In the genomic region with DNA sequence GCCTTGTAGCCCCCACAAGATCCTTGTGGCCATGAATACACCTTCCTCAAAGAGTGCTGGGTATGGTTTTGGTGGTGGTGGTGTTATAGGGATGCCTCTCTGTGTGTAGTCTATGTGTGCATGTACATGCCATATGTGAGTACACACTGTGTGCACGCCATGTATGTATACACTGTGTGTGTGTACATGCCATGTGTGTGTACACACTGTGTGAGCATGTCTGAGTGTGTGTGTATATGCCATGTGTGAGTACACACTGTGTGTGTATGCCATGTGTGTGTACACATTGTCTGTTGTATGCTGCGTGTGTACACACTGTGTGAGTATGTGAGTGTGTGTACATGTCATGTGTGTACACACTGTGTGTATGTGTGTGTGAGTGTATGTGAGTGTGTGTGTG, we compare ENCODE assay signal across 20 mouse cellular contexts. TPM values are rescaled to one million over a fixed set of nuclear protein-coding genes. Genes with fewer than 3 reads are reported as not detected.
DNase-seq lines count a peak whose midpoint lies in the region; ATAC-seq and TF ChIP-seq lines count a peak whose summit lies in the region.
"Had no signal": no experiment of that assay in that cellular context is flagged by ENCODE, and none has a peak within 500 bp of the region (broad histone marks: within the 10 kb centered on the region; RNA-seq: fewer than 3 reads in every experiment).

No protein-coding gene starts in this region.

- DNase-seq in hindbrain, embryonic 11.5 days (ENCODE audit: low spot score): no peak
- no peak for DNase-seq in hindbrain, embryonic 10.5 days (ENCODE audit: low spot score)
- DNase-seq in adrenal gland, postnatal 10 days: no peak
- DNase-seq: gastrocnemius, postnatal 36 days; heart, postnatal 10 days; lung, embryonic 14.5 days; right cerebral cortex, postnatal 25 days had no signal

- H3K36me3 ChIP-seq in hindbrain, embryonic 11.5 days (ENCODE audit: control insufficient read depth, insufficient read depth, low read length): no peaks in the 10 kb centered on the region
- no peaks in the 10 kb centered on the region for H3K36me3 ChIP-seq in hindbrain, embryonic 10.5 days
- no peaks in the 10 kb centered on the region for H3K36me3 ChIP-seq in embryonic facial prominence, embryonic 12.5 days
- H3K36me3 ChIP-seq in hindbrain, embryonic 15.5 days: no peaks in the 10 kb centered on the region
- no peaks in the 10 kb centered on the region for H3K36me3 ChIP-seq in neural tube, embryonic 13.5 days
- H3K36me3 ChIP-seq in intestine, postnatal 0 days (ENCODE audit: control insufficient read depth, insufficient read depth): no peaks in the 10 kb centered on the region
- H3K36me3 ChIP-seq: kidney, embryonic 15.5 days; limb, embryonic 10.5 days; liver, embryonic 12.5 days had no signal

- H3K9ac ChIP-seq in hindbrain, embryonic 11.5 days (ENCODE audit: low read depth, low read length): no peak overlapping the region
- no peak overlapping the region for H3K9ac ChIP-seq in embryonic facial prominence, embryonic 12.5 days
- H3K9ac ChIP-seq in hindbrain, embryonic 15.5 days: no peak overlapping the region
- no peak overlapping the region for H3K9ac ChIP-seq in neural tube, embryonic 13.5 days
- no peak overlapping the region for H3K9ac ChIP-seq in intestine, postnatal 0 days (ENCODE audit: low read depth, low read length)
- H3K9ac ChIP-seq: kidney, embryonic 15.5 days; liver, embryonic 12.5 days; lung, embryonic 14.5 days had no signal

- no peak overlapping the region for H3K4me2 ChIP-seq in hindbrain, embryonic 11.5 days (replicated peaks; ENCODE audit: low read depth, low read length)
- H3K4me2 ChIP-seq in embryonic facial prominence, embryonic 12.5 days (replicated peaks): no peak overlapping the region
- H3K4me2 ChIP-seq in hindbrain, embryonic 15.5 days: no peak overlapping the region
- H3K4me2 ChIP-seq in neural tube, embryonic 13.5 days: no peak overlapping the region
- H3K4me2 ChIP-seq in intestine, postnatal 0 days (replicated peaks; ENCODE audit: low read depth): no peak overlapping the region
- H3K4me2 ChIP-seq: kidney, embryonic 15.5 days; liver, embryonic 12.5 days; lung, embryonic 14.5 days had no signal

- 93% methylated on average over 2 of the region's 2 CpGs for WGBS in hindbrain, embryonic 11.5 days
- 92% methylated on average over 2 of the region's 2 CpGs for WGBS in hindbrain, embryonic 10.5 days
- 88% methylated on average over 2 of the region's 2 CpGs for WGBS in embryonic facial prominence, embryonic 12.5 days
- WGBS in hindbrain, embryonic 15.5 days: 93% methylated on average over 2 of the region's 2 CpGs
- 93% methylated on average over 2 of the region's 2 CpGs for WGBS in neural tube, embryonic 13.5 days
- 86% methylated on average over 2 of the region's 2 CpGs for WGBS in intestine, postnatal 0 days

- no peaks in the 10 kb centered on the region for H3K9me3 ChIP-seq in hindbrain, embryonic 11.5 days (ENCODE audit: control insufficient read depth, low read length)
- H3K9me3 ChIP-seq in hindbrain, embryonic 10.5 days: peaks cover 6% of the 10 kb centered on the region
- H3K9me3 ChIP-seq in embryonic facial prominence, embryonic 12.5 days: no peaks in the 10 kb centered on the region
- H3K9me3 ChIP-seq in hindbrain, embryonic 15.5 days: no peaks in the 10 kb centered on the region
- H3K9me3 ChIP-seq in neural tube, embryonic 13.5 days: no peaks in the 10 kb centered on the region
- H3K9me3 ChIP-seq in intestine, postnatal 0 days (ENCODE audit: control insufficient read depth): no peaks in the 10 kb centered on the region
- H3K9me3 ChIP-seq: kidney, embryonic 15.5 days; limb, embryonic 10.5 days had no signal

- no peaks in the 10 kb centered on the region for H3K27me3 ChIP-seq in hindbrain, embryonic 11.5 days (ENCODE audit: control insufficient read depth, insufficient read depth, low read length)
- no peaks in the 10 kb centered on the region for H3K27me3 ChIP-seq in hindbrain, embryonic 10.5 days (ENCODE audit: insufficient read depth, poor library complexity, severe bottlenecking)
- H3K27me3 ChIP-seq in embryonic facial prominence, embryonic 12.5 days: no peaks in the 10 kb centered on the region
- H3K27me3 ChIP-seq in hindbrain, embryonic 15.5 days: no peaks in the 10 kb centered on the region
- no peaks in the 10 kb centered on the region for H3K27me3 ChIP-seq in neural tube, embryonic 13.5 days
- H3K27me3 ChIP-seq in intestine, postnatal 0 days (replicated peaks; ENCODE audit: control insufficient read depth, insufficient read depth, low read length): no peaks in the 10 kb centered on the region
- H3K27me3 ChIP-seq: kidney, embryonic 15.5 days had no signal

- 0 out of 2 replicates have a peak, but pooled peaks have one; percentile 22 for ATAC-seq in hindbrain, embryonic 11.5 days (ENCODE audit: low FRiP score)
- ATAC-seq in embryonic facial prominence, embryonic 12.5 days (ENCODE audit: insufficient number of reproducible peaks, insufficient read depth, low FRiP score, low TSS enrichment): 0 out of 2 replicates have a peak, but pooled peaks have one; percentile 42
- ATAC-seq in hindbrain, embryonic 15.5 days (ENCODE audit: low FRiP score, low read depth): 0 out of 2 replicates have a peak, but pooled peaks have one; percentile 12
- peak; percentile 20; the same call in 1 of the 2 replicates for ATAC-seq in neural tube, embryonic 13.5 days (ENCODE audit: low read depth)
- no peak for ATAC-seq in intestine, postnatal 0 days
- ATAC-seq: inflammation-experienced regulatory T-cells, adult 6 months; liver, embryonic 12.5 days had no signal

- H3K4me3 ChIP-seq in hindbrain, embryonic 11.5 days (ENCODE audit: low read depth, low read length): no peak overlapping the region
- no peak overlapping the region for H3K4me3 ChIP-seq in hindbrain, embryonic 10.5 days
- no peak overlapping the region for H3K4me3 ChIP-seq in embryonic facial prominence, embryonic 12.5 days
- H3K4me3 ChIP-seq in hindbrain, embryonic 15.5 days: no peak overlapping the region
- no peak overlapping the region for H3K4me3 ChIP-seq in neural tube, embryonic 13.5 days
- H3K4me3 ChIP-seq in intestine, postnatal 0 days (ENCODE audit: low read depth, low read length): no peak overlapping the region
- H3K4me3 ChIP-seq: erythroblast, embryonic 14.5 days; kidney, embryonic 15.5 days; limb, embryonic 10.5 days; liver, embryonic 12.5 days had no signal

- TF ChIP-seq CTCF in intestine, postnatal 0 days (IDR thresholded peaks at IDR 0.05; ENCODE audit: low read depth): no peak

- no peak overlapping the region; the same call in 1 of the 2 replicates for H3K27ac ChIP-seq in hindbrain, embryonic 11.5 days (ENCODE audit: low read depth, low read length)
- no peak overlapping the region for H3K27ac ChIP-seq in hindbrain, embryonic 10.5 days
- H3K27ac ChIP-seq in embryonic facial prominence, embryonic 12.5 days: no peak overlapping the region
- H3K27ac ChIP-seq in hindbrain, embryonic 15.5 days (replicated peaks): peak overlapping the region; percentile 51; the same call in 1 of the 2 replicates
- H3K27ac ChIP-seq in neural tube, embryonic 13.5 days (replicated peaks): peak overlapping the region; percentile 79
- H3K27ac ChIP-seq in intestine, postnatal 0 days (ENCODE audit: low read depth, low read length): no peak overlapping the region
- H3K27ac ChIP-seq: kidney, embryonic 15.5 days; liver, embryonic 12.5 days; macrophage had no signal

- no peaks in the 10 kb centered on the region for H3K4me1 ChIP-seq in hindbrain, embryonic 11.5 days (replicated peaks; ENCODE audit: control insufficient read depth, insufficient read depth, low read length)
- peaks cover 29% of the 10 kb centered on the region for H3K4me1 ChIP-seq in hindbrain, embryonic 10.5 days (replicated peaks)
- H3K4me1 ChIP-seq in embryonic facial prominence, embryonic 12.5 days: peaks cover 27% of the 10 kb centered on the region
- H3K4me1 ChIP-seq in hindbrain, embryonic 15.5 days (replicated peaks): peaks cover 37% of the 10 kb centered on the region
- H3K4me1 ChIP-seq in neural tube, embryonic 13.5 days (replicated peaks): peaks cover 39% of the 10 kb centered on the region
- H3K4me1 ChIP-seq in intestine, postnatal 0 days (replicated peaks; ENCODE audit: control insufficient read depth, insufficient read depth, low read length): no peaks in the 10 kb centered on the region
- H3K4me1 ChIP-seq: liver, embryonic 12.5 days had no signal

RNA-seq across cellular contexts. Expression of a gene that starts 33.7 kb away (rescaled TPM):
- not detected in 2 replicates for polyA plus RNA-seq in hindbrain, embryonic 11.5 days (2014; fragmentation: Nextera tagmentation; extraction: Ambion mirVana)
- not detected in 2 replicates for polyA plus RNA-seq in hindbrain, embryonic 10.5 days (2016; fragmentation: Nextera tagmentation; extraction: Ambion mirVana)
- polyA plus RNA-seq in embryonic facial prominence, embryonic 12.5 days (2016; fragmentation: Nextera tagmentation; extraction: Ambion mirVana): not detected in 2 replicates
- polyA plus RNA-seq in hindbrain, embryonic 15.5 days (2015; fragmentation: Nextera tagmentation; extraction: Ambion mirVana): not detected in 2 replicates
- polyA plus RNA-seq in neural tube, embryonic 13.5 days (2015; fragmentation: Nextera tagmentation; extraction: Ambion mirVana): not detected in 2 replicates
- total RNA-seq in adrenal gland, postnatal 10 days (2021): not detected
- not detected in 2 replicates for polyA plus RNA-seq in intestine, postnatal 0 days (2015; fragmentation: Nextera tagmentation; extraction: Ambion mirVana)
- total RNA-seq: gastrocnemius, postnatal 36 days; heart, postnatal 10 days; layer of hippocampus, adult 18-20 months had no signal
- polyA plus RNA-seq: erythroblast, embryonic 14.5 days; inflammation-experienced regulatory T-cells, adult 6 months; kidney, embryonic 15.5 days; limb, embryonic 10.5 days; liver, embryonic 12.5 days; lung, embryonic 14.5 days; macrophage; stomach, embryonic 16.5 days; thymus, postnatal 0 days had no signal

RNA-seq across cellular contexts. Expression of a gene that starts 40.6 kb away (rescaled TPM):
- polyA plus RNA-seq in hindbrain, embryonic 11.5 days (2014; fragmentation: Nextera tagmentation; extraction: Ambion mirVana): 1.1 and 3.1 TPM in 2 replicates
- 0.78 and 1.1 TPM in 2 replicates for polyA plus RNA-seq in hindbrain, embryonic 10.5 days (2016; fragmentation: Nextera tagmentation; extraction: Ambion mirVana)
- polyA plus RNA-seq in embryonic facial prominence, embryonic 12.5 days (2016; fragmentation: Nextera tagmentation; extraction: Ambion mirVana): 2.1 and 3.3 TPM in 2 replicates
- 2.0 and 4.4 TPM in 2 replicates for polyA plus RNA-seq in hindbrain, embryonic 15.5 days (2015; fragmentation: Nextera tagmentation; extraction: Ambion mirVana)
- polyA plus RNA-seq in neural tube, embryonic 13.5 days (2015; fragmentation: Nextera tagmentation; extraction: Ambion mirVana): 2.2 and 2.6 TPM in 2 replicates
- total RNA-seq in adrenal gland, postnatal 10 days (2021): 10 to 100 TPM in 1 of 2 experiments, 1 to 10 TPM in 1; 9.7 to 11.7 TPM
- polyA plus RNA-seq in intestine, postnatal 0 days (2015; fragmentation: Nextera tagmentation; extraction: Ambion mirVana): 2.1 and 2.9 TPM in 2 replicates
- polyA plus RNA-seq: erythroblast, embryonic 14.5 days had no signal

RNA-seq across cellular contexts. Expression of a gene that starts 44.7 kb away (rescaled TPM):
- polyA plus RNA-seq in hindbrain, embryonic 11.5 days (2014; fragmentation: Nextera tagmentation; extraction: Ambion mirVana): 3.3 and 3.8 TPM in 2 replicates
- 5.3 and 5.6 TPM in 2 replicates for polyA plus RNA-seq in hindbrain, embryonic 10.5 days (2016; fragmentation: Nextera tagmentation; extraction: Ambion mirVana)
- polyA plus RNA-seq in embryonic facial prominence, embryonic 12.5 days (2016; fragmentation: Nextera tagmentation; extraction: Ambion mirVana): 4.9 and 5.1 TPM in 2 replicates
- 10.6 and 10.9 TPM in 2 replicates for polyA plus RNA-seq in hindbrain, embryonic 15.5 days (2015; fragmentation: Nextera tagmentation; extraction: Ambion mirVana)
- 7.9 and 8.2 TPM in 2 replicates for polyA plus RNA-seq in neural tube, embryonic 13.5 days (2015; fragmentation: Nextera tagmentation; extraction: Ambion mirVana)
- 1 to 10 TPM; 7.3 to 7.7 TPM for total RNA-seq in adrenal gland, postnatal 10 days (2021)
- polyA plus RNA-seq in intestine, postnatal 0 days (2015; fragmentation: Nextera tagmentation; extraction: Ambion mirVana): 4.6 and 5.0 TPM in 2 replicates

Comparison
In these comparisons a context has a peak if more than half of its experiments do, and no peak if none do; other contexts are left out.
1. H3K27ac ChIP-seq: peak in hindbrain, embryonic 15.5 days (single experiment) and neural tube, embryonic 13.5 days (single experiment); none in hindbrain, embryonic 11.5 days (single experiment), hindbrain, embryonic 10.5 days (single experiment), embryonic facial prominence, embryonic 12.5 days (single experiment) and intestine, postnatal 0 days (single experiment).